Mouse (Mus musculus): ENCODE measurements at regions not wholly inside any gene's neighbourhood (a gene's known extent, or its start where the extent isn't known, plus 50 kb on each side); places are given as distances from the start of the nearest gene placed in this dataset.

DNA sequence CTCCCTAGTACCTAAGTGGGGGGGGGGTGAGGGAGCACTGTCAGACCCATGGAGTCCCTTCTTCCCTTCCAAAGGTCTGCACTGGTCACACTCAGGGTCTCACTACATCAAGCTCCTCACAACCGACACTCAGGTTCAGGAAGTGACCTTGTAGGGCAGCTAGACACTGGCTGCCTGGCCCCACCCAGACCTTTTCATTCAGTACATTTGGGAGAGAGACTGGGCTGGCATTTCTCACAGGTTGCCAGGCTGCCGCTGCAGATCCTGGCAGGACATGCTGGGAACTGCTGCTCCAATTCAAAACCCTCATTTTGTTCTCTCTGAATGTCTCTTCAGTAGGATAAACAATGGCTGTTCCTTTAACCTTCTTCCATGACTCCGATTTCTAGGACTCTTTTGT is 439.3 kb upstream of the Ubash3b start:
- Histone ChIP-seq H3K4me1 (peaks cover 49% of the 10 kb centered on the region), H3K9me3 (no peaks in the 10 kb centered on the region), H3K9ac (no peak overlapping the region), H3K36me3 (no peaks in the 10 kb centered on the region), H3K4me2 (no peak overlapping the region), H3K27ac (replicated peaks) (no peak overlapping the region), H3K4me3 (no peak overlapping the region), H3K27me3 (replicated peaks) (no peaks in the 10 kb centered on the region)
- WGBS, result 38% methylated on average over 3 of the region's 3 CpGs
- ATAC-seq (ENCODE audit: extremely low read depth, insufficient number of reproducible peaks, low FRiP score, low TSS enrichment), result no peak

DNA sequence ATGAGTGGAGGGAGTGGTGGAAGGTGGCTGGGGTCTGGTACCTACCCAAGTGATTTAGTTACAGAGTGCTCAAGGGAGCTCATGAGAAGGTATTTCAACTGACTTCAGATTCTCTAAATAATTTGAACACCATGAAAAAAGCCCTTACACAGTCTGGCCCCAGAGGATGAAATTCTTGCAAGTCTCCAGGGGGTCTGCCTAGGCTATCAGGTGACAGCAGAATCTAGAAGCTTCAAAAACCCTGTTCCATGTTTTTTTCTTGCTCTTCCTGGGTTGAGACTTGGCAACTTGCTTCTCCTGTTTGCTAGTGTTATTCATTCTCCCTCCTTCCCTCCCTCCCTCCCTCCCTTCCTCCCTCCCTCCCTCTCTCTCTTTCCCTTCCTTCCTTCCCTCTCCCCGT is 438.4 kb upstream of the Ubash3b start:
- no peaks in the 10 kb centered on the region for H3K36me3 ChIP-seq
- no peak overlapping the region for H3K9ac ChIP-seq
- no peaks in the 10 kb centered on the region for H3K27me3 ChIP-seq (replicated peaks)
- H3K4me1 ChIP-seq, result peaks cover 57% of the 10 kb centered on the region
- no peak for ATAC-seq (ENCODE audit: extremely low read depth, insufficient number of reproducible peaks, low FRiP score, low TSS enrichment)
- no peak overlapping the region for H3K27ac ChIP-seq (replicated peaks)
- H3K4me3 ChIP-seq, result no peak overlapping the region
- no peak overlapping the region for H3K4me2 ChIP-seq
- WGBS, result 40% methylated on average over 1 of the region's 1 CpGs
- no peaks in the 10 kb centered on the region for H3K9me3 ChIP-seq

GRCm38 (mm10) chr9:41595749-41596148 is 434.3 kb upstream of the Ubash3b start:
- H3K4me2 ChIP-seq, result 0 out of 2 replicates have a peak overlapping the region, but pooled peaks have one; percentile 34
- H3K27ac ChIP-seq (replicated peaks), result peak overlapping the region; percentile 82
- H3K4me3 ChIP-seq, result no peak overlapping the region
- peaks cover 58% of the 10 kb centered on the region for H3K4me1 ChIP-seq
- H3K36me3 ChIP-seq, result peaks cover 29% of the 10 kb centered on the region
- no peaks in the 10 kb centered on the region for H3K27me3 ChIP-seq (replicated peaks)
- WGBS, result 37% methylated on average over 5 of the region's 5 CpGs
- H3K9ac ChIP-seq, result no peak overlapping the region
- ATAC-seq (ENCODE audit: extremely low read depth, insufficient number of reproducible peaks, low FRiP score, low TSS enrichment), result peak; percentile 37; the same call in 1 of the 2 replicates
- H3K9me3 ChIP-seq, result no peaks in the 10 kb centered on the region

DNA sequence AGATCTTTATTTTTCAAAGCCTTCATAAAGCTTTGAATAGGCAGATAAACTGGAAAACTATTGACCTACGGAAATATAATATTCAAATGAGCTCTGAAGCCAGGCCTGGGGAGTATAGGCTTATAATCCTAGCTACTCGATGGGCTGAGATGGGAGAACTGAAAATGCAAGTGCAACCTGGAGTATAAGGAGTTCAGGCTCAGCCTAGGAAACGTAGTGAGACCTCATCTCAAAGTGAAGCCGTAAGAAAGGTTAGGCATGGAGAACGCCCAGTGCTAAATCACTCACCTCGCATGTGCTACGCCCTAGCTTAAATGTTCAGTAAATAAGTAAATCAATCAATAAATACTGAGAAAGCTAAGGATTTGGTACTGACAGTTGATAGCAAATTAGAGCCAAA is 432.5 kb upstream of the Ubash3b start:
- no peak for ATAC-seq (ENCODE audit: extremely low read depth, insufficient number of reproducible peaks, low FRiP score, low TSS enrichment)
- Histone ChIP-seq H3K9ac (no peak overlapping the region), H3K4me2 (no peak overlapping the region), H3K27ac (replicated peaks) (no peak overlapping the region), H3K9me3 (no peaks in the 10 kb centered on the region), H3K4me3 (no peak overlapping the region), H3K36me3 (peaks cover 46% of the 10 kb centered on the region), H3K27me3 (replicated peaks) (no peaks in the 10 kb centered on the region), H3K4me1 (peaks cover 55% of the 10 kb centered on the region)
- WGBS, result 84% methylated on average over 7 of the region's 7 CpGs

GRCm38 (mm10) chr9:41592900-41593690 is 431.6 kb upstream of the Ubash3b start:
- H3K4me3 ChIP-seq, result no peak overlapping the region
- no peak overlapping the region for H3K9ac ChIP-seq
- peaks cover 54% of the 10 kb centered on the region for H3K36me3 ChIP-seq
- H3K4me2 ChIP-seq, result no peak overlapping the region
- no peaks in the 10 kb centered on the region for H3K27me3 ChIP-seq (replicated peaks)
- WGBS, result 84% methylated on average over 4 of the region's 4 CpGs
- H3K4me1 ChIP-seq, result peaks cover 56% of the 10 kb centered on the region
- H3K27ac ChIP-seq (replicated peaks), result no peak overlapping the region
- ATAC-seq (ENCODE audit: extremely low read depth, insufficient number of reproducible peaks, low FRiP score, low TSS enrichment), result no peak
- H3K9me3 ChIP-seq, result no peaks in the 10 kb centered on the region

- no peak overlapping the region for H3K27ac ChIP-seq (replicated peaks)
- peaks cover 64% of the 10 kb centered on the region for H3K36me3 ChIP-seq
These were observed 430.6 kb upstream of the Ubash3b start for GRCm38 (mm10) chr9:41592101-41592500.

GRCm38 (mm10) chr9:41590164-41590563 is 428.7 kb upstream of the Ubash3b start:
- H3K36me3 ChIP-seq, result peaks cover 78% of the 10 kb centered on the region

More at GRCm38 (mm10) chr9:41592101-41592500, 430.6 kb upstream of the Ubash3b start:
- ATAC-seq (ENCODE audit: extremely low read depth, insufficient number of reproducible peaks, low FRiP score, low TSS enrichment), result no peak
- peaks cover 51% of the 10 kb centered on the region for H3K4me1 ChIP-seq
- no peak overlapping the region for H3K4me2 ChIP-seq
- H3K9me3 ChIP-seq, result no peaks in the 10 kb centered on the region
- H3K27me3 ChIP-seq (replicated peaks), result no peaks in the 10 kb centered on the region
- no peak overlapping the region for H3K9ac ChIP-seq
- WGBS, result 74% methylated on average over 1 of the region's 1 CpGs
- H3K4me3 ChIP-seq, result no peak overlapping the region

DNA sequence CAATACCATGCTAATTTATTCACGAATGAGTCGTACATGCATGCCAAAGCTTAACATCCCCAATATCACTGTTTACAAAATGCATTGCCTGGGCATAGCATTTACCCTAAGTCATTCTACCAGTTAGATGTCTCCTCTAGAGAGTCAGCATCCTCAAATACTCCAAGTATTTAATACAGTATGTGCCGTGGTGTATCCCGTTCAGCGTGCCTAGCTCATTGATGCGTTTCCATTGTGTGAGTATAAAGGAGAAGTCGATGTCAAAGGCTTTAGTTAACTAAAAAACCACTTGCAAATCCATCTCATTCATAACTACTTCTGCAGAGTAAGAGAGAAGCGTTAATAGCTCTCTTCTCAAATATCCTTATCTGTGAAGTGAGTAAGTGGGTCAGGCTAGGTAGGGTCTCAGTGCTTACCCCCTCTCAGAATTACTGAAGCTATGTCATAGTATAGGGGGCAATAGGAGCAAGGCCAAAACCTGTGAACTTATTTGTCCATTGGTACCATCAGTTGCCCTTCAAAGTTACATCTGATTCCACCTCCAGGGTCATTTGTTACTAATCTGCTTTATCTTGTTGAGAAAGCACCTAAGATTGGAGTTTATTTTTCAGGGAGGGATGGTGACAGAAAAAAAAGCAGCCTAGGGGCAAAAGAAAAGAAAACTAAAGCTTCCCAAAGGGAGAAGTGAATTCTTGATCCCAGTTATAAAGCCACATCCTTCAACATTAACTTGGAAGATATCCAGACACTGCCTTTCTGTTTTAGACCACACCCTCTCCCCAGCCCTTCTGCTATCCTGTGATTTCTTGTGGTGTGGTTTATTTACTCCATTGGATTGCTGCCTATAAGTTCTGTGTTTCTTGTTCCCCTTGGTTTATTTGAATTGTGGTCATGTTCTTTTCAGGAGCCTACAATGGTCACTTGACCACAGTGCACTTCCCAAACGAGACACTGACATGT is 427.2 kb upstream of the Ubash3b start:
- no peaks in the 10 kb centered on the region for H3K27me3 ChIP-seq (replicated peaks)
- no peaks in the 10 kb centered on the region for H3K9me3 ChIP-seq
- no peak overlapping the region for H3K27ac ChIP-seq (replicated peaks)
- no peak overlapping the region for H3K4me2 ChIP-seq
- WGBS, result 75% methylated on average over 9 of the region's 9 CpGs
- peaks cover 47% of the 10 kb centered on the region for H3K4me1 ChIP-seq
- no peak for ATAC-seq (ENCODE audit: extremely low read depth, insufficient number of reproducible peaks, low FRiP score, low TSS enrichment)
- H3K4me3 ChIP-seq, result no peak overlapping the region
- no peak overlapping the region for H3K9ac ChIP-seq
- H3K36me3 ChIP-seq, result peaks cover 78% of the 10 kb centered on the region

More at GRCm38 (mm10) chr9:41590164-41590563, 428.7 kb upstream of the Ubash3b start:
- ATAC-seq (ENCODE audit: extremely low read depth, insufficient number of reproducible peaks, low FRiP score, low TSS enrichment), result no peak
- Histone ChIP-seq H3K4me3 (no peak overlapping the region), H3K27me3 (replicated peaks) (no peaks in the 10 kb centered on the region), H3K4me2 (no peak overlapping the region), H3K27ac (replicated peaks) (no peak overlapping the region), H3K9me3 (no peaks in the 10 kb centered on the region), H3K9ac (no peak overlapping the region), H3K4me1 (peaks cover 50% of the 10 kb centered on the region)
- 76% methylated on average over 4 of the region's 4 CpGs for WGBS

DNA sequence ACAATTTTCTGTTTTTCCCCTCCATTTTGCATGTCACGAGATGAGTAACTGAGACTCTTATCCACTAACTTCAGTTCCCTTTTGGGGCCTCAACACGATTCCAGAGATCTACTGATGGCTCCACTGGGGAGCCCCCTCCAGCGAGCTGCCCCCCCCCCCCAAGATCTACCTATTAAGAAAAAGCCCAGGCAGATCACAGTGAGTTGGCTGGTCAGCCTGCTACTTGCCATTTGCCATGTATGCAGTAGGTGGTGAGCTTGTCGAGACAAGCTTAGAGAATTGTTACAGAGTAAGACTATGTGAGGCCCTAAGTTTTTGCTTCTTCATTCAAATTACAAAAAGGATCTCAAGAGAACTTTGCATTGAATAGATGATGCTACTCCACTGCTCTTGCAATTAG is 426.3 kb upstream of the Ubash3b start:
- H3K4me3 ChIP-seq, result no peak overlapping the region
- ATAC-seq (ENCODE audit: extremely low read depth, insufficient number of reproducible peaks, low FRiP score, low TSS enrichment), result no peak
- WGBS, result 49% methylated on average over 4 of the region's 4 CpGs
- H3K9me3 ChIP-seq, result no peaks in the 10 kb centered on the region
- no peak overlapping the region for H3K4me2 ChIP-seq
- no peaks in the 10 kb centered on the region for H3K27me3 ChIP-seq (replicated peaks)
- no peak overlapping the region for H3K27ac ChIP-seq (replicated peaks)
- peaks cover 57% of the 10 kb centered on the region for H3K4me1 ChIP-seq
- peaks cover 70% of the 10 kb centered on the region for H3K36me3 ChIP-seq
- H3K9ac ChIP-seq, result no peak overlapping the region

DNA sequence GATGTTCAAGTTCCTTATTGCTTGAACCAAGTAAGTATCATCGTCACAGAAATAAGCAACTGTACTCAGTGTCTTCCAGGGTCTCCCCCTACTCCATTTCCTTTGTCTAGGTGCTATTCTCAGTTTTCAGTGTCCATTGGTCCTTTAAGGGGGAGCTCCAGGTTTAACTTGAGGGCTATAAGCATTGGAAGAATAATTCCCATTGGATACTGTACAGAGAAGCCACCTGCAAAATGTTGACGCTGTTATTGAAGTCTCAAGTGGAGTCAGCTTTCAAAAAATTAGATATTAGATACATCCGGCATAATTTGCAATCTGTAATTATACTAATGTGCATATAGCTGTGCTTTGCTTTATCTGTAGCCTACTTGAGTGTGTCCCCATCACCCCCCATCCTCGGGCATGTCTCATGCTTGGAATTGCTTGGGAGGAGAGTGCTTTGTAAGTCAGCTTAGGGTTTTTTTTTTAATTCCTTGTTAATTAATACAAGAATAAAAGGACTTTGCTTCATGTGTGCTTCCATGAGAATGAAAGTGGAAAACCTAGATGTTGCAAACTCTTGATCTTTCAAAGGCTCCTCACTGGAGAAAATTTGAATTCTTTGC is 425.6 kb upstream of the Ubash3b start:
- H3K36me3 ChIP-seq, result peaks cover 63% of the 10 kb centered on the region
- 84% methylated on average over 4 of the region's 4 CpGs for WGBS

GRCm38 (mm10) chr9:41586291-41586690 is 424.8 kb upstream of the Ubash3b start:
- Histone ChIP-seq H3K27me3 (replicated peaks) (no peaks in the 10 kb centered on the region), H3K4me3 (no peak overlapping the region), H3K4me1 (peaks cover 57% of the 10 kb centered on the region), H3K9me3 (no peaks in the 10 kb centered on the region), H3K36me3 (peaks cover 55% of the 10 kb centered on the region), H3K9ac (no peak overlapping the region), H3K4me2 (peak overlapping the region; percentile 51), H3K27ac (replicated peaks) (peak overlapping the region; percentile 33; the same call in 1 of the 2 replicates)
- ATAC-seq (ENCODE audit: extremely low read depth, insufficient number of reproducible peaks, low FRiP score, low TSS enrichment), result no peak
- WGBS, result 82% methylated on average over 7 of the region's 7 CpGs

More for the DNA sequence above, 425.6 kb upstream of the Ubash3b start:
- Histone ChIP-seq H3K9ac (no peak overlapping the region), H3K27me3 (replicated peaks) (no peaks in the 10 kb centered on the region), H3K9me3 (no peaks in the 10 kb centered on the region), H3K4me1 (peaks cover 57% of the 10 kb centered on the region), H3K4me3 (no peak overlapping the region), H3K27ac (replicated peaks) (no peak overlapping the region), H3K4me2 (no peak overlapping the region)
- no peak for ATAC-seq (ENCODE audit: extremely low read depth, insufficient number of reproducible peaks, low FRiP score, low TSS enrichment)
